Mouse (Mus musculus) limb, embryonic 14.5 days (tissue): ENCODE data around the gene Unc79. TPM values are rescaled to one million over a fixed set of nuclear protein-coding genes. Genes with fewer than 3 reads are reported as not detected.

Experiments
- ATAC-seq: fragments of 200-750 bp; cut with Nextera tagmentation; 2 replicates; pipeline ENCODE4 v1.8.0; 2017; ENCODE audit warnings: low read depth, moderate number of reproducible peaks, moderate TSS enrichment; ENCODE audit not compliant: low FRiP score
- DNase-seq: peaks from one replicate; pipeline ENCODE4 v3.0.0-alpha.2; 2015; ENCODE audit warnings: low spot score
- H3K27ac ChIP-seq: fragments of 300-500 bp; sonication (generic); replicated peaks from 2 replicates; pipeline ENCODE4 v1.5.1; 2014; ENCODE audit warnings: low read depth, mild to moderate bottlenecking, low read length, moderate library complexity, mixed read lengths
- H3K27me3 ChIP-seq: fragments of 300-500 bp; sonication (generic); 2 replicates; pipeline ENCODE4 v1.6.1; 2014; ENCODE audit warnings: low read length, mixed read lengths; ENCODE audit not compliant: control insufficient read depth, insufficient read depth
- H3K36me3 ChIP-seq: fragments of 300-500 bp; sonication (generic); 2 replicates; pipeline ENCODE4 v1.6.1; 2014; ENCODE audit warnings: mild to moderate bottlenecking, low read length, moderate library complexity, mixed read lengths; ENCODE audit not compliant: control insufficient read depth, insufficient read depth
- H3K4me1 ChIP-seq: fragments of 300-500 bp; sonication (generic); 2 replicates; pipeline ENCODE4 v1.6.1; 2014; ENCODE audit warnings: antibody characterized with exemption, low read length, mixed read lengths; ENCODE audit not compliant: control insufficient read depth, insufficient read depth
- H3K4me2 ChIP-seq: fragments of 300-500 bp; sonication (generic); replicated peaks from 2 replicates; pipeline ENCODE4 v1.6.1; 2014; ENCODE audit warnings: low read depth, mild to moderate bottlenecking, low read length, moderate library complexity; ENCODE audit not compliant: severe bottlenecking
- H3K4me3 ChIP-seq: fragments of 300-500 bp; sonication (generic); replicated peaks from 2 replicates; pipeline ENCODE4 v1.5.1; 2014; ENCODE audit warnings: low read length
- H3K9ac ChIP-seq: fragments of 300-500 bp; sonication (generic); 2 replicates; pipeline ENCODE4 v1.6.1; 2014; ENCODE audit warnings: mild to moderate bottlenecking, low read depth, low read length, moderate library complexity; ENCODE audit not compliant: severe bottlenecking
- H3K9me3 ChIP-seq: fragments of 300-500 bp; sonication (generic); 2 replicates; pipeline ENCODE4 v1.6.1; 2016; ENCODE audit warnings: low read length; ENCODE audit not compliant: control insufficient read depth
- POLR2A ChIP-seq: fragments of 200-500 bp; IDR thresholded peaks from 2 replicates; pipeline ENCODE4 v1.8.0; 2012; ENCODE audit warnings: inconsistent platforms, mild to moderate bottlenecking, moderate library complexity, borderline replicate concordance; ENCODE audit not compliant: insufficient read depth, insufficient read length; ENCODE audit errors: extremely low read depth
- WGBS: fragments of 180-500 bp; shearing (Covaris S2); extraction: QIAGEN DNeasy Blood & Tissue Kit; methylation state at CpG from one replicate; pipeline ENCODE4 v1.1.7; 2014; 5-methylcytosine and 5-hydroxymethylcytosine counted together
- polyA plus RNA-seq, 2 experiments: library from polyadenylated mRNA; depleted of rRNA in 1 of 2; stranded (reverse) in 1 of 2; unstranded in 1 of 2; fragments of >200 nt; fragmentation: Nextera tagmentation in 1 of 2; extraction: Ambion mirVana in 1 of 2; gene quantifications; 2 replicates each; pipeline versions ENCODE4 v1.2.1 to v1.2.3; 2012 to 2014

Gene Unc79
- polyA plus RNA-seq, 2 experiments, result 0.04 to 0.45 TPM

- Histone ChIP-seq H3K36me3 (no peaks in the 10 kb centered on the region), H3K27ac (no peak overlapping the region)
- no peak for DNase-seq
Observed at GRCm38 (mm10) chr12:103040136-103040535, 91.5 kb downstream of the Unc79 start.

GRCm38 (mm10) chr12:103041401-103041800 lies 92.7 kb downstream of the Unc79 start:
- WGBS, result 92% methylated on average over 3 of the region's 3 CpGs
- TF ChIP-seq POLR2A, result no peak
- Histone ChIP-seq H3K27ac (no peak overlapping the region), H3K36me3 (no peaks in the 10 kb centered on the region), H3K4me2 (no peak overlapping the region), H3K4me3 (no peak overlapping the region), H3K9me3 (peaks cover 7% of the 10 kb centered on the region), H3K27me3 (no peaks in the 10 kb centered on the region), H3K9ac (no peak overlapping the region), H3K4me1 (peaks cover 8% of the 10 kb centered on the region; the same call in 1 of the 2 replicates)
- ATAC-seq (no peak), DNase-seq (no peak)

More at GRCm38 (mm10) chr12:103040136-103040535, 91.5 kb downstream of the Unc79 start:
- H3K4me2 ChIP-seq, result no peak overlapping the region
- TF ChIP-seq POLR2A, result no peak
- WGBS, result 79% methylated on average over 2 of the region's 2 CpGs
- no peak overlapping the region for H3K9ac ChIP-seq
- no peak for ATAC-seq
- H3K9me3 ChIP-seq, result peaks cover 7% of the 10 kb centered on the region
- no peak overlapping the region for H3K4me3 ChIP-seq
- H3K4me1 ChIP-seq, result peaks cover 8% of the 10 kb centered on the region; the same call in 1 of the 2 replicates
- no peaks in the 10 kb centered on the region for H3K27me3 ChIP-seq

- Histone ChIP-seq H3K4me1 (peaks cover 8% of the 10 kb centered on the region; the same call in 1 of the 2 replicates), H3K36me3 (no peaks in the 10 kb centered on the region), H3K4me2 (no peak overlapping the region), H3K27me3 (no peaks in the 10 kb centered on the region), H3K9me3 (peaks cover 7% of the 10 kb centered on the region), H3K9ac (no peak overlapping the region), H3K27ac (no peak overlapping the region), H3K4me3 (no peak overlapping the region)
- WGBS, result 77% methylated on average over 5 of the region's 5 CpGs
- ATAC-seq (no peak), DNase-seq (peak; percentile 47)
- TF ChIP-seq POLR2A, result no peak
Observed at GRCm38 (mm10) chr12:103042711-103043110, 94.1 kb downstream of the Unc79 start.

GRCm38 (mm10) chr12:103044422-103044821 lies 95.8 kb downstream of the Unc79 start:
- H3K27ac ChIP-seq, result peak overlapping the region; percentile 38; the same call in 1 of the 2 replicates
- peaks cover 8% of the 10 kb centered on the region; the same call in 1 of the 2 replicates for H3K4me1 ChIP-seq
- TF ChIP-seq POLR2A, result no peak
- DNase-seq (peak; percentile 78), ATAC-seq (peak; percentile 85)
- no peak overlapping the region for H3K9ac ChIP-seq
- no peaks in the 10 kb centered on the region for H3K36me3 ChIP-seq
- H3K27me3 ChIP-seq, result no peaks in the 10 kb centered on the region
- WGBS, result 15% methylated on average over 4 of the region's 4 CpGs
- no peak overlapping the region for H3K4me3 ChIP-seq
- no peak overlapping the region for H3K4me2 ChIP-seq
- peaks cover 7% of the 10 kb centered on the region for H3K9me3 ChIP-seq

GRCm38 (mm10) chr12:103049865-103050264 lies 101.2 kb downstream of the Unc79 start:
- no peak overlapping the region for H3K27ac ChIP-seq
- H3K4me3 ChIP-seq, result no peak overlapping the region
- DNase-seq, result no peak
- H3K4me1 ChIP-seq, result no peaks in the 10 kb centered on the region
- H3K36me3 ChIP-seq, result no peaks in the 10 kb centered on the region
- no peak for TF ChIP-seq POLR2A
- no peak for ATAC-seq
- no peak overlapping the region for H3K9ac ChIP-seq
- H3K4me2 ChIP-seq, result no peak overlapping the region
- H3K27me3 ChIP-seq, result no peaks in the 10 kb centered on the region
- 86% methylated on average over 12 of the region's 12 CpGs for WGBS
- H3K9me3 ChIP-seq, result no peaks in the 10 kb centered on the region
